Mouse (Mus musculus): ENCODE results near the gene Ebp. TPM values are rescaled to one million over a fixed set of nuclear protein-coding genes. Genes with fewer than 3 reads are reported as not detected.

Gene Ebp
- polyA plus RNA-seq, 1 experiment from 2014 or later, result 53.3 TPM

GRCm38 (mm10) chrX:8218114-8218513 lies 24.8 kb upstream of the Ebp start:
- H3K4me3 ChIP-seq (replicated peaks; ENCODE audit: low read length), result no peak overlapping the region
- ATAC-seq (ENCODE audit: insufficient read depth, low FRiP score), result no peak
- H3K27me3 ChIP-seq (ENCODE audit: control insufficient read depth, insufficient read depth, low read length), result no peaks in the 10 kb centered on the region
- no peak overlapping the region for H3K27ac ChIP-seq (ENCODE audit: low read length)
- no peak overlapping the region for H3K4me2 ChIP-seq (ENCODE audit: low read depth, low read length)
- H3K4me1 ChIP-seq (ENCODE audit: control insufficient read depth, insufficient read depth, low read length), result no peaks in the 10 kb centered on the region
- 52% methylated on average over 2 of the region's 2 CpGs for WGBS
- no peaks in the 10 kb centered on the region for H3K36me3 ChIP-seq (ENCODE audit: control insufficient read depth, insufficient read depth, low read length)
- no peaks in the 10 kb centered on the region for H3K9me3 ChIP-seq (replicated peaks; ENCODE audit: control insufficient read depth, low read length)
- no peak overlapping the region for H3K9ac ChIP-seq (ENCODE audit: low read length)

- 36% methylated on average over 6 of the region's 6 CpGs for WGBS
- no peaks in the 10 kb centered on the region for H3K9me3 ChIP-seq (replicated peaks; ENCODE audit: control insufficient read depth, low read length)
Measured at GRCm38 (mm10) chrX:8217383-8217782, 24.1 kb upstream of the Ebp start.

DNA sequence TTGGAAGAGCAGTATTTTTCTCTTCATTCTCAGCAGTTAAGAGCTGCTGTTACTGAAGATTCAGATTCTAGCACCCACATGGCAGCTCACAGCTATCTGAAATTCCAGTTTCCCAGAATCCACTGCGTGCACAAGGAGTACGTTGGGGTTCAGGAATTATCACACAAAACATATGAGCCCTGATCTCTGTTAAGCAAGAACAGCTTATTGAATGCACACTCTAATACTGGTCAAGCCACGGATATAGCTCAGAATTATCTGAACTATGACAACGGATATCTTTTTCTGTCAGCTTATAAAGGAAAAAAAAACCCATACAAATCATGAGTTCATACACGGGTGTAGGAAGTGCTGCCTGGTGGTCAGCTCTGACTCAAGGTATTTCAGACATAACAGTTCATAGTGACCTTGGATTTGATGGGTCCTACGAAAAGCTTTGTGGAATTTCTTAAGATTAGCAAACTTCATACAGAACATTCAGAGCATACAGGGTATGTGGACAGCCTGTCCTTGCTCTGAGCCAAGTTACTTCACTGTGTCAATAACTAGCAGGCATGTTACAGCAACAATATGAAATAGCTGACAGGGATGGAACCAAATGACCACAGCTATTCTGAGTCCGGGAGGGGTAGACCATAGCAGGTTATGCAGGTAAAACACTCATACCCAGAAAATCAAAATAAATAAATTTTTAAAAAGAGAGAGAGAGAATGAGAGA lies 18.3 kb upstream of the Ebp start:
- WGBS, result 78% methylated on average over 7 of the region's 7 CpGs
- no peaks in the 10 kb centered on the region for H3K27me3 ChIP-seq (ENCODE audit: control insufficient read depth, insufficient read depth, low read length)
- H3K36me3 ChIP-seq (ENCODE audit: control insufficient read depth, insufficient read depth, low read length), result no peaks in the 10 kb centered on the region
- H3K9ac ChIP-seq (ENCODE audit: low read length), result no peak overlapping the region
- no peaks in the 10 kb centered on the region for H3K9me3 ChIP-seq (replicated peaks; ENCODE audit: control insufficient read depth, low read length)
- no peaks in the 10 kb centered on the region for H3K4me1 ChIP-seq (ENCODE audit: control insufficient read depth, insufficient read depth, low read length)
- H3K4me2 ChIP-seq (ENCODE audit: low read depth, low read length), result no peak overlapping the region
- H3K27ac ChIP-seq (ENCODE audit: low read length), result no peak overlapping the region
- H3K4me3 ChIP-seq (replicated peaks; ENCODE audit: low read length), result no peak overlapping the region
- ATAC-seq (ENCODE audit: insufficient read depth, low FRiP score), result no peak

More at GRCm38 (mm10) chrX:8217383-8217782, 24.1 kb upstream of the Ebp start:
- H3K4me2 ChIP-seq (ENCODE audit: low read depth, low read length), result no peak overlapping the region
- H3K27me3 ChIP-seq (ENCODE audit: control insufficient read depth, insufficient read depth, low read length), result no peaks in the 10 kb centered on the region
- no peak overlapping the region for H3K9ac ChIP-seq (ENCODE audit: low read length)
- H3K27ac ChIP-seq (ENCODE audit: low read length), result no peak overlapping the region
- no peaks in the 10 kb centered on the region for H3K4me1 ChIP-seq (ENCODE audit: control insufficient read depth, insufficient read depth, low read length)
- no peak overlapping the region for H3K4me3 ChIP-seq (replicated peaks; ENCODE audit: low read length)
- ATAC-seq (ENCODE audit: insufficient read depth, low FRiP score), result no peak
- no peaks in the 10 kb centered on the region for H3K36me3 ChIP-seq (ENCODE audit: control insufficient read depth, insufficient read depth, low read length)

- H3K9me3 ChIP-seq (replicated peaks; ENCODE audit: control insufficient read depth, low read length), result no peaks in the 10 kb centered on the region
- no peaks in the 10 kb centered on the region for H3K36me3 ChIP-seq (ENCODE audit: control insufficient read depth, insufficient read depth, low read length)
- no peaks in the 10 kb centered on the region for H3K4me1 ChIP-seq (ENCODE audit: control insufficient read depth, insufficient read depth, low read length)
- H3K27ac ChIP-seq (ENCODE audit: low read length), result no peak overlapping the region
- H3K9ac ChIP-seq (ENCODE audit: low read length), result no peak overlapping the region
- no peak overlapping the region for H3K4me2 ChIP-seq (ENCODE audit: low read depth, low read length)
- H3K27me3 ChIP-seq (ENCODE audit: control insufficient read depth, insufficient read depth, low read length), result no peaks in the 10 kb centered on the region
- H3K4me3 ChIP-seq (replicated peaks; ENCODE audit: low read length), result no peak overlapping the region
- no peak for ATAC-seq (ENCODE audit: insufficient read depth, low FRiP score)
- WGBS, result 57% methylated on average over 2 of the region's 2 CpGs
Measured at GRCm38 (mm10) chrX:8209720-8210119, 16.4 kb upstream of the Ebp start.

- H3K9ac ChIP-seq (ENCODE audit: low read length), result no peak overlapping the region
- H3K36me3 ChIP-seq (ENCODE audit: control insufficient read depth, insufficient read depth, low read length), result no peaks in the 10 kb centered on the region
- WGBS, result 19% methylated on average over 4 of the region's 4 CpGs
- H3K4me3 ChIP-seq (replicated peaks; ENCODE audit: low read length), result no peak overlapping the region
- no peaks in the 10 kb centered on the region for H3K4me1 ChIP-seq (ENCODE audit: control insufficient read depth, insufficient read depth, low read length)
- H3K9me3 ChIP-seq (replicated peaks; ENCODE audit: control insufficient read depth, low read length), result no peaks in the 10 kb centered on the region
- no peaks in the 10 kb centered on the region for H3K27me3 ChIP-seq (ENCODE audit: control insufficient read depth, insufficient read depth, low read length)
- peak overlapping the region; percentile 62 for H3K4me2 ChIP-seq (ENCODE audit: low read depth, low read length)
- ATAC-seq (ENCODE audit: insufficient read depth, low FRiP score), result 0 out of 2 replicates have a peak, but pooled peaks have one; percentile 5
- no peak overlapping the region; the same call in 1 of the 2 replicates for H3K27ac ChIP-seq (ENCODE audit: low read length)
Measured at GRCm38 (mm10) chrX:8207224-8207623, 13.9 kb upstream of the Ebp start.

- H3K36me3 ChIP-seq (ENCODE audit: control insufficient read depth, insufficient read depth, low read length), result no peaks in the 10 kb centered on the region
- no peak for ATAC-seq (ENCODE audit: insufficient read depth, low FRiP score)
- H3K27me3 ChIP-seq (ENCODE audit: control insufficient read depth, insufficient read depth, low read length), result no peaks in the 10 kb centered on the region
- no peaks in the 10 kb centered on the region for H3K9me3 ChIP-seq (replicated peaks; ENCODE audit: control insufficient read depth, low read length)
- H3K27ac ChIP-seq (ENCODE audit: low read length), result peak overlapping the region; percentile 4; the same call in 1 of the 2 replicates
- H3K4me2 ChIP-seq (ENCODE audit: low read depth, low read length), result peak overlapping the region; percentile 62
- peak overlapping the region; percentile 13; the same call in 1 of the 2 replicates for H3K9ac ChIP-seq (ENCODE audit: low read length)
- H3K4me3 ChIP-seq (replicated peaks; ENCODE audit: low read length), result peak overlapping the region; percentile 55
- WGBS, result 12% methylated on average over 11 of the region's 11 CpGs
- no peaks in the 10 kb centered on the region for H3K4me1 ChIP-seq (ENCODE audit: control insufficient read depth, insufficient read depth, low read length)
Measured at GRCm38 (mm10) chrX:8206694-8207197, 13.4 kb upstream of the Ebp start.

- ATAC-seq (ENCODE audit: insufficient read depth, low FRiP score), result peak; percentile 92
- 10% methylated on average over 38 of the region's 46 CpGs for WGBS
- Histone ChIP-seq H3K36me3 (ENCODE audit: control insufficient read depth, insufficient read depth, low read length) (no peaks in the 10 kb centered on the region), H3K9ac (ENCODE audit: low read length) (peak within 1 kb of the TSS; percentile 72), H3K27me3 (ENCODE audit: control insufficient read depth, insufficient read depth, low read length) (no peaks in the 10 kb centered on the region), H3K9me3 (replicated peaks; ENCODE audit: control insufficient read depth, low read length) (no peaks in the 10 kb centered on the region), H3K27ac (ENCODE audit: low read length) (peak within 1 kb of the TSS; percentile 4; the same call in 1 of the 2 replicates), H3K4me3 (replicated peaks; ENCODE audit: low read length) (peak within 1 kb of the TSS; percentile 55), H3K4me2 (ENCODE audit: low read depth, low read length) (peak within 1 kb of the TSS; percentile 62), H3K4me1 (ENCODE audit: control insufficient read depth, insufficient read depth, low read length) (no peaks in the 10 kb centered on the region)
Measured at GRCm38 (mm10) chrX:8206015-8206693, 12.8 kb upstream of the Ebp start, which contains the start of gene Porcn. Porcn (minus strand) TSS chrX:8206525.

- H3K27me3 ChIP-seq (ENCODE audit: control insufficient read depth, insufficient read depth, low read length), result no peaks in the 10 kb centered on the region
- peak overlapping the region; percentile 72; the same call in 1 of the 2 replicates for H3K9ac ChIP-seq (ENCODE audit: low read length)
- H3K9me3 ChIP-seq (replicated peaks; ENCODE audit: control insufficient read depth, low read length), result no peaks in the 10 kb centered on the region
- peak overlapping the region; percentile 55 for H3K4me3 ChIP-seq (replicated peaks; ENCODE audit: low read length)
- H3K36me3 ChIP-seq (ENCODE audit: control insufficient read depth, insufficient read depth, low read length), result no peaks in the 10 kb centered on the region
- 36% methylated on average over 7 of the region's 7 CpGs for WGBS
- no peaks in the 10 kb centered on the region for H3K4me1 ChIP-seq (ENCODE audit: control insufficient read depth, insufficient read depth, low read length)
- H3K4me2 ChIP-seq (ENCODE audit: low read depth, low read length), result peak overlapping the region; percentile 62
- H3K27ac ChIP-seq (ENCODE audit: low read length), result no peak overlapping the region
- no peak for ATAC-seq (ENCODE audit: insufficient read depth, low FRiP score)
Measured at GRCm38 (mm10) chrX:8205551-8205950, 12.2 kb upstream of the Ebp start.

- Histone ChIP-seq H3K27me3 (ENCODE audit: control insufficient read depth, insufficient read depth, low read length) (no peaks in the 10 kb centered on the region), H3K4me1 (ENCODE audit: control insufficient read depth, insufficient read depth, low read length) (no peaks in the 10 kb centered on the region), H3K36me3 (ENCODE audit: control insufficient read depth, insufficient read depth, low read length) (no peaks in the 10 kb centered on the region), H3K27ac (ENCODE audit: low read length) (no peak overlapping the region), H3K4me3 (replicated peaks; ENCODE audit: low read length) (no peak overlapping the region), H3K9ac (ENCODE audit: low read length) (no peak overlapping the region), H3K9me3 (replicated peaks; ENCODE audit: control insufficient read depth, low read length) (no peaks in the 10 kb centered on the region), H3K4me2 (ENCODE audit: low read depth, low read length) (no peak overlapping the region)
- ATAC-seq (ENCODE audit: insufficient read depth, low FRiP score), result no peak
- WGBS, result 73% methylated on average over 4 of the region's 4 CpGs
Measured at GRCm38 (mm10) chrX:8205088-8205487, 11.8 kb upstream of the Ebp start.

Measured in stomach, embryonic 16.5 days (tissue).